Mouse (Mus musculus) urinary bladder, postnatal 0 days (tissue): ENCODE data around the gene Tmem240. TPM values are rescaled to one million over a fixed set of nuclear protein-coding genes. Genes with fewer than 3 reads are reported as not detected.

Experiments used
- microRNA-seq: library from miRNA; unstranded; fragments of <30 nt; microRNA quantifications from one replicate; pipeline ENCODE4, GENCODE M21; 2016
- polyA plus RNA-seq: library from polyadenylated mRNA; unstranded; fragments of >200 nt; fragmentation: Nextera tagmentation; extraction: Ambion mirVana; gene quantifications from 2 replicates; pipeline ENCODE4 v1.2.1, GENCODE M21; 2015

Gene Tmem240
- polyA plus RNA-seq = 0.35 and 0.58 TPM in 2 replicates

GRCm38 (mm10) chr4:155734350-155734941, at the start of gene Tmem240:
Gene Tmem240 (plus strand): TSS chr4:155734800.

GRCm38 (mm10) chr4:155694111-155694481, 40.5 kb upstream of the Tmem240 start, which contains the start of gene Fndc10:
Gene Fndc10 (plus strand): TSS chr4:155694342.

GRCm38 (mm10) chr4:155704721-155705591, 29.6 kb upstream of the Tmem240 start, which contains the start of gene Ssu72:
Gene Ssu72 (plus strand): TSS chr4:155704800.

GRCm38 (mm10) chr4:155760613-155761355, 26.2 kb downstream of the Tmem240 start, which contains the start of gene Atad3a:
Gene Atad3a (minus strand): TSS chr4:155761093.

GRCm38 (mm10) chr4:155774280-155774754, 39.7 kb downstream of the Tmem240 start, which contains the start of gene Vwa1:
Gene Vwa1 (minus strand): TSS chr4:155774698.

GRCm38 (mm10) chr4:155785819-155786218, 51.2 kb downstream of the Tmem240 start, which contains the start of gene Tmem88b:
Gene Tmem88b (minus strand): TSS chr4:155785874.

GRCm38 (mm10) chr4:155790021-155790489, 55.5 kb downstream of the Tmem240 start, which contains the start of gene Ankrd65:
Gene Ankrd65 (plus strand): TSS chr4:155790439.

Small RNA genes within 50 kb of the gene (microRNA-seq; reads per million reads assigned to microRNA genes)
- gene Gm27743 = not detected

Other genes starting within 250 kb of the Tmem240 start
- gene Gnb1, start 243.4 kb upstream of the Tmem240 start, polyA plus RNA-seq = 288 and 312 TPM in 2 replicates
- gene Nadk, start 172.4 kb upstream of the Tmem240 start, polyA plus RNA-seq = 66.8 and 68.5 TPM in 2 replicates
- gene Slc35e2, start 133.4 kb upstream of the Tmem240 start, polyA plus RNA-seq = 3.1 and 3.8 TPM in 2 replicates
- gene Cdk11b, start 109.9 kb upstream of the Tmem240 start, polyA plus RNA-seq = 45.0 and 53.4 TPM in 2 replicates
- gene Gm10563, start 89.4 kb upstream of the Tmem240 start, polyA plus RNA-seq = not detected in 2 replicates
- 143 and 158 TPM in 2 replicates for gene Mmp23, start 81.4 kb upstream of the Tmem240 start, polyA plus RNA-seq
- gene Mib2, start 65.6 kb upstream of the Tmem240 start, polyA plus RNA-seq = 10.8 and 11.4 TPM in 2 replicates
- 10.4 and 10.8 TPM in 2 replicates for gene Fndc10, start 40.5 kb upstream of the Tmem240 start, polyA plus RNA-seq
- 133 and 144 TPM in 2 replicates for gene Ssu72, start 30.0 kb upstream of the Tmem240 start, polyA plus RNA-seq
- 43.9 and 46.1 TPM in 2 replicates for gene Atad3a, start 26.3 kb downstream of the Tmem240 start, polyA plus RNA-seq
- gene Vwa1, start 39.9 kb downstream of the Tmem240 start, polyA plus RNA-seq = 47.5 and 51.7 TPM in 2 replicates
- gene Tmem88b, start 51.1 kb downstream of the Tmem240 start, polyA plus RNA-seq = 0.40 and 0.45 TPM in 2 replicates
- 0.16 and 0.24 TPM in 2 replicates for gene Ankrd65, start 55.6 kb downstream of the Tmem240 start, polyA plus RNA-seq
- 437 and 466 TPM in 2 replicates for gene Mrpl20, start 68.1 kb downstream of the Tmem240 start, polyA plus RNA-seq
- gene Ccnl2, start 77.7 kb downstream of the Tmem240 start, polyA plus RNA-seq = 104 and 106 TPM in 2 replicates
- 119 and 125 TPM in 2 replicates for gene Aurkaip1, start 96.5 kb downstream of the Tmem240 start, polyA plus RNA-seq
- 126 and 133 TPM in 2 replicates for gene Mxra8, start 104.9 kb downstream of the Tmem240 start, polyA plus RNA-seq
- 5.5 and 8.2 TPM in 2 replicates for gene Dvl1, start 112.6 kb downstream of the Tmem240 start, polyA plus RNA-seq
- 0.12 and 0.15 TPM in 2 replicates for gene Tas1r3, start 128.6 kb downstream of the Tmem240 start, polyA plus RNA-seq
- 11.3 and 12.5 TPM in 2 replicates for gene Cptp, start 134.6 kb downstream of the Tmem240 start, polyA plus RNA-seq
- gene Ints11, start 134.7 kb downstream of the Tmem240 start, polyA plus RNA-seq = 27.6 and 27.8 TPM in 2 replicates
- gene Pusl1, start 157.0 kb downstream of the Tmem240 start, polyA plus RNA-seq = 37.0 and 40.7 TPM in 2 replicates
- gene Acap3, start 157.0 kb downstream of the Tmem240 start, polyA plus RNA-seq = 9.9 and 10.4 TPM in 2 replicates
- 69.0 and 72.3 TPM in 2 replicates for gene Ube2j2, start 209.0 kb downstream of the Tmem240 start, polyA plus RNA-seq
- gene C1qtnf12, start 227.5 kb downstream of the Tmem240 start, polyA plus RNA-seq = 32.4 and 35.1 TPM in 2 replicates